Mouse (Mus musculus): ENCODE data around the gene Srsf1. TPM values are rescaled to one million over a fixed set of nuclear protein-coding genes. Genes with fewer than 3 reads are reported as not detected.

The Srsf1 gene
- polyA plus RNA-seq, 1 experiment from 2014 or later, result 206 TPM

GRCm38 (mm10) chr11:88090293-88090692 is 43.1 kb downstream of the Srsf1 start:
- no peak overlapping the region for H3K4me3 ChIP-seq (replicated peaks; ENCODE audit: low read depth, low read length)
- H3K27me3 ChIP-seq (ENCODE audit: insufficient read depth, low read length), result no peaks in the 10 kb centered on the region
- H3K9me3 ChIP-seq (replicated peaks; ENCODE audit: low read length), result no peaks in the 10 kb centered on the region
- no peaks in the 10 kb centered on the region for H3K36me3 ChIP-seq (ENCODE audit: insufficient read depth, low read length)
- 53% methylated on average over 5 of the region's 5 CpGs for WGBS
- H3K4me2 ChIP-seq (ENCODE audit: low read length), result no peak overlapping the region
- H3K4me1 ChIP-seq (replicated peaks; ENCODE audit: insufficient read depth, low read length), result no peaks in the 10 kb centered on the region
- TF ChIP-seq CTCF (IDR thresholded peaks at IDR 0.05; ENCODE audit: low read depth), result no peak
- no peak overlapping the region for H3K9ac ChIP-seq (ENCODE audit: low read depth, low read length)
- no peak overlapping the region for H3K27ac ChIP-seq
- no peak for ATAC-seq (replicated peaks; ENCODE audit: low FRiP score, low read depth)
- DNase-seq (ENCODE audit: low spot score), result no peak

- H3K9me3 ChIP-seq (replicated peaks; ENCODE audit: low read length), result no peaks in the 10 kb centered on the region
- H3K27ac ChIP-seq, result no peak overlapping the region
- no peak overlapping the region for H3K9ac ChIP-seq (ENCODE audit: low read depth, low read length)
- no peak overlapping the region for H3K4me2 ChIP-seq (ENCODE audit: low read length)
- H3K4me1 ChIP-seq (replicated peaks; ENCODE audit: insufficient read depth, low read length), result 0 out of 2 replicates have a peak, but pooled peaks cover 6% of the 10 kb centered on the region
- DNase-seq (ENCODE audit: low spot score), result no peak
- no peak for ATAC-seq (replicated peaks; ENCODE audit: low FRiP score, low read depth)
- no peak overlapping the region for H3K4me3 ChIP-seq (replicated peaks; ENCODE audit: low read depth, low read length)
- no peak for TF ChIP-seq CTCF (IDR thresholded peaks at IDR 0.05; ENCODE audit: low read depth)
- 80% methylated on average over 1 of the region's 1 CpGs for WGBS
- H3K36me3 ChIP-seq (ENCODE audit: insufficient read depth, low read length), result no peaks in the 10 kb centered on the region
- H3K27me3 ChIP-seq (ENCODE audit: insufficient read depth, low read length), result no peaks in the 10 kb centered on the region
Measured at GRCm38 (mm10) chr11:88091949-88092348, 44.8 kb downstream of the Srsf1 start.

- Histone ChIP-seq H3K9ac (ENCODE audit: low read depth, low read length) (no peak overlapping the region), H3K27me3 (ENCODE audit: insufficient read depth, low read length) (no peaks in the 10 kb centered on the region)
- ATAC-seq (replicated peaks; ENCODE audit: low FRiP score, low read depth), result no peak; the same call in 1 of the 2 replicates
Measured at GRCm38 (mm10) chr11:88097173-88097572, 50.0 kb downstream of the Srsf1 start.

GRCm38 (mm10) chr11:88098021-88098729 is 51.0 kb downstream of the Srsf1 start, which contains the start of gene Cuedc1:
Gene Cuedc1, plus strand, starts transcription at chr11:88098058.
- DNase-seq (ENCODE audit: low spot score) (no peak), ATAC-seq (replicated peaks; ENCODE audit: low FRiP score, low read depth) (no peak)
- Histone ChIP-seq H3K4me2 (ENCODE audit: low read length) (peak within 1 kb of the TSS; percentile 90), H3K9me3 (replicated peaks; ENCODE audit: low read length) (no peaks in the 10 kb centered on the region), H3K27me3 (ENCODE audit: insufficient read depth, low read length) (no peaks in the 10 kb centered on the region), H3K4me1 (replicated peaks; ENCODE audit: insufficient read depth, low read length) (peaks cover 31% of the 10 kb centered on the region), H3K36me3 (ENCODE audit: insufficient read depth, low read length) (no peaks in the 10 kb centered on the region), H3K9ac (ENCODE audit: low read depth, low read length) (peak within 1 kb of the TSS; percentile 97), H3K27ac (peak within 1 kb of the TSS; percentile 98), H3K4me3 (replicated peaks; ENCODE audit: low read depth, low read length) (peak within 1 kb of the TSS; percentile 89)
- WGBS, result 34% methylated on average over 17 of the region's 17 CpGs
- no peak for TF ChIP-seq CTCF (IDR thresholded peaks at IDR 0.05; ENCODE audit: low read depth)

More at GRCm38 (mm10) chr11:88097173-88097572, 50.0 kb downstream of the Srsf1 start:
- WGBS, result 20% methylated on average over 4 of the region's 4 CpGs
- H3K4me1 ChIP-seq (replicated peaks; ENCODE audit: insufficient read depth, low read length), result peaks cover 31% of the 10 kb centered on the region
- TF ChIP-seq CTCF (IDR thresholded peaks at IDR 0.05; ENCODE audit: low read depth), result no peak
- 0 out of 2 replicates have a peak overlapping the region, but pooled peaks have one; percentile 11 for H3K27ac ChIP-seq
- DNase-seq (ENCODE audit: low spot score), result peak; percentile 76
- no peaks in the 10 kb centered on the region for H3K36me3 ChIP-seq (ENCODE audit: insufficient read depth, low read length)
- no peaks in the 10 kb centered on the region for H3K9me3 ChIP-seq (replicated peaks; ENCODE audit: low read length)
- no peak overlapping the region for H3K4me3 ChIP-seq (replicated peaks; ENCODE audit: low read depth, low read length)
- H3K4me2 ChIP-seq (ENCODE audit: low read length), result peak overlapping the region; percentile 90; the same call in 1 of the 2 replicates

GRCm38 (mm10) chr11:88098787-88099598 is 51.8 kb downstream of the Srsf1 start:
- WGBS, result under 1% methylated on average over 79 of the region's 95 CpGs
- peak overlapping the region; percentile 97 for H3K9ac ChIP-seq (ENCODE audit: low read depth, low read length)
- H3K4me1 ChIP-seq (replicated peaks; ENCODE audit: insufficient read depth, low read length), result peaks cover 32% of the 10 kb centered on the region
- H3K27me3 ChIP-seq (ENCODE audit: insufficient read depth, low read length), result no peaks in the 10 kb centered on the region
- peak; percentile 58 for ATAC-seq (replicated peaks; ENCODE audit: low FRiP score, low read depth)
- peak overlapping the region; percentile 98 for H3K27ac ChIP-seq
- H3K4me3 ChIP-seq (replicated peaks; ENCODE audit: low read depth, low read length), result peak overlapping the region; percentile 89
- DNase-seq (ENCODE audit: low spot score), result peak; percentile 82
- H3K4me2 ChIP-seq (ENCODE audit: low read length), result peak overlapping the region; percentile 90
- H3K9me3 ChIP-seq (replicated peaks; ENCODE audit: low read length), result no peaks in the 10 kb centered on the region
- H3K36me3 ChIP-seq (ENCODE audit: insufficient read depth, low read length), result no peaks in the 10 kb centered on the region
- TF ChIP-seq CTCF (IDR thresholded peaks at IDR 0.05; ENCODE audit: low read depth), result peak; percentile 42; the same call in 1 of the 2 replicates

GRCm38 (mm10) chr11:88099599-88100023 is 52.4 kb downstream of the Srsf1 start:
- Histone ChIP-seq H3K4me3 (replicated peaks; ENCODE audit: low read depth, low read length) (peak overlapping the region; percentile 89), H3K4me2 (ENCODE audit: low read length) (peak overlapping the region; percentile 90), H3K27me3 (ENCODE audit: insufficient read depth, low read length) (no peaks in the 10 kb centered on the region), H3K36me3 (ENCODE audit: insufficient read depth, low read length) (no peaks in the 10 kb centered on the region), H3K9me3 (replicated peaks; ENCODE audit: low read length) (no peaks in the 10 kb centered on the region), H3K27ac (peak overlapping the region; percentile 98), H3K9ac (ENCODE audit: low read depth, low read length) (peak overlapping the region; percentile 97), H3K4me1 (replicated peaks; ENCODE audit: insufficient read depth, low read length) (peaks cover 38% of the 10 kb centered on the region)
- WGBS, result 1% methylated on average over 29 of the region's 38 CpGs
- DNase-seq (ENCODE audit: low spot score) (peak; percentile 88), ATAC-seq (replicated peaks; ENCODE audit: low FRiP score, low read depth) (peak; percentile 56; the same call in 1 of the 2 replicates)
- no peak for TF ChIP-seq CTCF (IDR thresholded peaks at IDR 0.05; ENCODE audit: low read depth)
